Mouse (Mus musculus) liver, embryonic 16.5 days (tissue): ENCODE measurements around the gene Igf2r. TPM values are rescaled to one million over a fixed set of nuclear protein-coding genes. Genes with fewer than 3 reads are reported as not detected.

Source experiments
- ATAC-seq: fragments of 200-750 bp; cut with Nextera tagmentation; 2 replicates; pipeline ENCODE4 v1.8.0; 2017; ENCODE audit warnings: low read depth, mild to moderate bottlenecking, moderate number of reproducible peaks, moderate library complexity
- H3K27ac ChIP-seq: fragments of 300-500 bp; sonication (generic); 2 replicates; pipeline ENCODE4 v1.5.1; 2014; ENCODE audit warnings: mild to moderate bottlenecking, low read length
- H3K27me3 ChIP-seq: fragments of 300-500 bp; sonication (generic); 2 replicates; pipeline ENCODE4 v1.6.1; 2014; ENCODE audit warnings: low read depth, low read length, mixed read lengths; ENCODE audit not compliant: control insufficient read depth, insufficient read depth
- H3K36me3 ChIP-seq: fragments of 300-500 bp; sonication (generic); 2 replicates; pipeline ENCODE4 v1.6.1; 2014; ENCODE audit warnings: mild to moderate bottlenecking; ENCODE audit not compliant: control insufficient read depth, insufficient read depth
- H3K4me1 ChIP-seq: fragments of 300-500 bp; sonication (generic); 2 replicates; pipeline ENCODE4 v1.6.1; 2014; ENCODE audit warnings: low read depth, low read length, mixed read lengths; ENCODE audit not compliant: control insufficient read depth
- H3K4me2 ChIP-seq: fragments of 300-500 bp; sonication (generic); 2 replicates; pipeline ENCODE4 v1.6.1; 2014; ENCODE audit warnings: low read depth, low read length, mixed read lengths
- H3K4me3 ChIP-seq: fragments of 300-500 bp; sonication (generic); 2 replicates; pipeline ENCODE4 v1.5.1; 2014; ENCODE audit warnings: low read depth, mild to moderate bottlenecking, low read length
- H3K9ac ChIP-seq: fragments of 300-500 bp; sonication (generic); 2 replicates; pipeline ENCODE4 v1.6.1; 2014; ENCODE audit warnings: low read depth, low read length
- H3K9me3 ChIP-seq: fragments of 300-500 bp; sonication (generic); replicated peaks from 2 replicates; pipeline ENCODE4 v1.6.1; 2016; ENCODE audit warnings: low read length; ENCODE audit not compliant: control insufficient read depth
- WGBS: fragments of 180-500 bp; shearing (Covaris S2); extraction: QIAGEN DNeasy Blood & Tissue Kit; methylation state at CpG from one replicate; pipeline ENCODE4 v1.1.7; 2014; ENCODE audit not compliant: insufficient replicate concordance; 5-methylcytosine and 5-hydroxymethylcytosine counted together
- polyA plus RNA-seq: library from polyadenylated mRNA; unstranded; fragments of >200 nt; fragmentation: Nextera tagmentation; extraction: Ambion mirVana; gene quantifications from 2 replicates; pipeline ENCODE4 v1.2.1, GENCODE M21; 2015

Gene Igf2r
- polyA plus RNA-seq, 1 experiment from 2014 or later: 17.7 TPM

- Histone ChIP-seq H3K27ac (no peak overlapping the region), H3K9ac (no peak overlapping the region; the same call in 1 of the 2 replicates), H3K4me2 (peak overlapping the region; percentile 38), H3K4me3 (peak overlapping the region; percentile 73), H3K27me3 (no peaks in the 10 kb centered on the region), H3K9me3 (no peaks in the 10 kb centered on the region), H3K36me3 (peaks cover 10% of the 10 kb centered on the region), H3K4me1 (peaks cover 5% of the 10 kb centered on the region)
- ATAC-seq: no peak
- 70% methylated on average over 6 of the region's 6 CpGs for WGBS
Measured at GRCm38 (mm10) chr17:12767294-12767852, 2.1 kb downstream of the Igf2r start.

GRCm38 (mm10) chr17:12763412-12763811, 6.1 kb downstream of the Igf2r start:
- ATAC-seq: no peak
- H3K4me1 ChIP-seq: peaks cover 18% of the 10 kb centered on the region

GRCm38 (mm10) chr17:12760355-12761146, 8.9 kb downstream of the Igf2r start:
- Histone ChIP-seq H3K9me3 (no peaks in the 10 kb centered on the region), H3K9ac (no peak overlapping the region), H3K4me2 (no peak overlapping the region), H3K27me3 (no peaks in the 10 kb centered on the region), H3K36me3 (no peaks in the 10 kb centered on the region; the same call in 1 of the 2 replicates), H3K4me1 (peaks cover 28% of the 10 kb centered on the region), H3K27ac (no peak overlapping the region; the same call in 1 of the 2 replicates), H3K4me3 (no peak overlapping the region)
- ATAC-seq: no peak
- WGBS: 71% methylated on average over 10 of the region's 10 CpGs

More at GRCm38 (mm10) chr17:12763412-12763811, 6.1 kb downstream of the Igf2r start:
- H3K4me3 ChIP-seq: no peak overlapping the region
- no peaks in the 10 kb centered on the region; the same call in none of the 2 replicates for H3K36me3 ChIP-seq
- no peak overlapping the region for H3K4me2 ChIP-seq
- no peak overlapping the region for H3K9ac ChIP-seq
- H3K27ac ChIP-seq: no peak overlapping the region
- 69% methylated on average over 2 of the region's 2 CpGs for WGBS
- H3K27me3 ChIP-seq: no peaks in the 10 kb centered on the region
- no peaks in the 10 kb centered on the region for H3K9me3 ChIP-seq

- Histone ChIP-seq H3K36me3 (no peaks in the 10 kb centered on the region; the same call in 1 of the 2 replicates), H3K9me3 (no peaks in the 10 kb centered on the region), H3K9ac (no peak overlapping the region), H3K27me3 (no peaks in the 10 kb centered on the region), H3K4me2 (no peak overlapping the region), H3K4me3 (no peak overlapping the region), H3K27ac (no peak overlapping the region), H3K4me1 (peaks cover 37% of the 10 kb centered on the region)
- ATAC-seq: no peak
- 54% methylated on average over 8 of the region's 8 CpGs for WGBS
Measured at GRCm38 (mm10) chr17:12759646-12760074, 9.8 kb downstream of the Igf2r start.

- H3K36me3 ChIP-seq: no peaks in the 10 kb centered on the region; the same call in 1 of the 2 replicates
- H3K4me1 ChIP-seq: peaks cover 43% of the 10 kb centered on the region
- WGBS: 73% methylated on average over 12 of the region's 12 CpGs
- H3K4me3 ChIP-seq: no peak overlapping the region
- no peak overlapping the region for H3K9ac ChIP-seq
- no peaks in the 10 kb centered on the region for H3K27me3 ChIP-seq
- no peak overlapping the region for H3K27ac ChIP-seq
- ATAC-seq: no peak
- H3K9me3 ChIP-seq: no peaks in the 10 kb centered on the region
- no peak overlapping the region for H3K4me2 ChIP-seq
Measured at GRCm38 (mm10) chr17:12758701-12759455, 10.6 kb downstream of the Igf2r start.

- ATAC-seq: no peak
- H3K9ac ChIP-seq: no peak overlapping the region
- 52% methylated on average over 5 of the region's 5 CpGs for WGBS
- H3K4me3 ChIP-seq: no peak overlapping the region
- H3K4me2 ChIP-seq: no peak overlapping the region
- no peaks in the 10 kb centered on the region for H3K27me3 ChIP-seq
- H3K27ac ChIP-seq: no peak overlapping the region
- H3K9me3 ChIP-seq: no peaks in the 10 kb centered on the region
- H3K4me1 ChIP-seq: peaks cover 47% of the 10 kb centered on the region
- no peaks in the 10 kb centered on the region; the same call in 1 of the 2 replicates for H3K36me3 ChIP-seq
Measured at GRCm38 (mm10) chr17:12757990-12758389, 11.5 kb downstream of the Igf2r start.

- H3K36me3 ChIP-seq: no peaks in the 10 kb centered on the region; the same call in 1 of the 2 replicates
- no peaks in the 10 kb centered on the region for H3K27me3 ChIP-seq
- H3K27ac ChIP-seq: no peak overlapping the region
- H3K4me1 ChIP-seq: peaks cover 54% of the 10 kb centered on the region
- no peak overlapping the region for H3K4me2 ChIP-seq
- H3K4me3 ChIP-seq: no peak overlapping the region
- ATAC-seq: no peak
- 71% methylated on average over 6 of the region's 6 CpGs for WGBS
- no peaks in the 10 kb centered on the region for H3K9me3 ChIP-seq
- H3K9ac ChIP-seq: no peak overlapping the region
Measured at GRCm38 (mm10) chr17:12757161-12757560, 12.3 kb downstream of the Igf2r start.

GRCm38 (mm10) chr17:12755951-12756350, 13.5 kb downstream of the Igf2r start:
- no peak overlapping the region for H3K9ac ChIP-seq
- H3K4me1 ChIP-seq: peaks cover 55% of the 10 kb centered on the region
- no peak overlapping the region for H3K27ac ChIP-seq
- no peaks in the 10 kb centered on the region for H3K27me3 ChIP-seq
- 31% methylated on average over 4 of the region's 4 CpGs for WGBS
- no peak overlapping the region for H3K4me2 ChIP-seq
- ATAC-seq: no peak
- H3K4me3 ChIP-seq: no peak overlapping the region
- no peaks in the 10 kb centered on the region; the same call in 1 of the 2 replicates for H3K36me3 ChIP-seq
- H3K9me3 ChIP-seq: no peaks in the 10 kb centered on the region
